Mouse (Mus musculus): ENCODE measurements around the gene Uba2. TPM values are rescaled to one million over a fixed set of nuclear protein-coding genes. Genes with fewer than 3 reads are reported as not detected.

Uba2 gene
- polyA plus RNA-seq, 1 experiment = 13.2 TPM

GRCm38 (mm10) chr7:34094911-34095481 is 74.4 kb downstream of the Uba2 start, which contains the start of gene Scgb1b30:
Gene Scgb1b30 (plus strand): TSS chr7:34095431.
- WGBS = 70% methylated on average over 3 of the region's 3 CpGs
- Histone ChIP-seq H3K27ac (ENCODE audit: insufficient read depth, low read depth, low read length) (no peak within 1 kb of the TSS), H3K36me3 (ENCODE audit: control insufficient read depth, insufficient read depth, low read length) (no peaks in the 10 kb centered on the region), H3K4me3 (ENCODE audit: low read depth, low read length) (no peak within 1 kb of the TSS), H3K27me3 (ENCODE audit: control insufficient read depth, insufficient read depth, low read length) (no peaks in the 10 kb centered on the region), H3K4me1 (ENCODE audit: control insufficient read depth, insufficient read depth, insufficient read length, low read length) (no peaks in the 10 kb centered on the region)
- no peak for TF ChIP-seq CTCF (IDR thresholded peaks at IDR 0.05; ENCODE audit: extremely low read depth, insufficient read length, insufficient replicate concordance, low read depth, low read length)
- TF ChIP-seq POLR2A (IDR thresholded peaks at IDR 0.05; ENCODE audit: low read depth, low read length) = no peak

Other genes starting within 250 kb of the Uba2 start
- not detected in 2 replicates for gene Scgb2b26, start 224.6 kb downstream of the Uba2 start, polyA plus RNA-seq (2012; rRNA removed)
- not detected in 2 replicates for gene Scgb2b27, start 155.7 kb downstream of the Uba2 start, polyA plus RNA-seq (2012; rRNA removed)
- gene Scgb1b27, start 148.1 kb downstream of the Uba2 start, polyA plus RNA-seq (2012; rRNA removed) = not detected in 2 replicates
- not detected in 2 replicates for gene Scgb1b30, start 74.2 kb downstream of the Uba2 start, polyA plus RNA-seq (2012; rRNA removed)
- 10.6 and 12.7 TPM in 2 replicates for gene Wtip, start 36.3 kb downstream of the Uba2 start, polyA plus RNA-seq (2012; rRNA removed)
- 13.7 and 15.2 TPM in 2 replicates for gene Pdcd2l, start 27.1 kb upstream of the Uba2 start, polyA plus RNA-seq (2012; rRNA removed)
- gene Gpi1, start 60.7 kb upstream of the Uba2 start, polyA plus RNA-seq (2012; rRNA removed) = 291 and 420 TPM in 2 replicates
- not detected in 2 replicates for gene Gm6096, start 81.4 kb upstream of the Uba2 start, polyA plus RNA-seq (2012; rRNA removed)
- 7.5 and 15.8 TPM in 2 replicates for gene 4931406P16Rik, start 144.0 kb upstream of the Uba2 start, polyA plus RNA-seq (2012; rRNA removed)
- gene Lsm14a, start 223.7 kb upstream of the Uba2 start, polyA plus RNA-seq (2012; rRNA removed) = 11.4 and 25.3 TPM in 2 replicates